Mouse (Mus musculus) gastrocnemius, postnatal 10 days (tissue): ENCODE data around the gene Ccl26. TPM values are rescaled to one million over a fixed set of nuclear protein-coding genes. Genes with fewer than 3 reads are reported as not detected.

Experiments
- DNase-seq: peaks from one replicate; pipeline ENCODE4 v3.0.0; 2021; ENCODE audit warnings: mixed read lengths
- total RNA-seq, 2 experiments: library from RNA; stranded (reverse); gene quantifications; 2 replicates each; pipeline ENCODE4 v1.2.3; 2021

Gene Ccl26
- total RNA-seq, 2 experiments from 2014 or later: not detected

DNA sequence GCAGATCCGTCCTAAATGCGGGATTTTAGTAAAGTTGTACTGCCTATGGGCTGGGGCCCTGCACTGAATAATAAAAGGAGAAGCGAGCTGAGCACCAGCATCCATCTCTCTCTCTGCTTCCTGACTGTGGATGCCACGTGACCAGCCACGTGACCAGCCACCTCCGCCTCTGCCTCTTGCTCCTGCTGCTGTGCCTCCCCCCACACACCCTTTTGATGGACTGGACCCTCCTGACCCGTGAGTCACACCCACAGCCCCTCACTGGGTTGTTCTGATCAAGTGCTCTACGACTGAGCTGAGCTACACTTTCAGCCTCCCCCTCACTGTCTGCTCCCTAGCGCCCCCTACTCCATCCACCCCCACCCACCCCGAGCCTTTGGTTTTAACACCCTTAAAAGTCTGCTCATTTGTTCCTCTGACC is 25.6 kb downstream of the Ccl26 start:
- no peak for DNase-seq

DNA sequence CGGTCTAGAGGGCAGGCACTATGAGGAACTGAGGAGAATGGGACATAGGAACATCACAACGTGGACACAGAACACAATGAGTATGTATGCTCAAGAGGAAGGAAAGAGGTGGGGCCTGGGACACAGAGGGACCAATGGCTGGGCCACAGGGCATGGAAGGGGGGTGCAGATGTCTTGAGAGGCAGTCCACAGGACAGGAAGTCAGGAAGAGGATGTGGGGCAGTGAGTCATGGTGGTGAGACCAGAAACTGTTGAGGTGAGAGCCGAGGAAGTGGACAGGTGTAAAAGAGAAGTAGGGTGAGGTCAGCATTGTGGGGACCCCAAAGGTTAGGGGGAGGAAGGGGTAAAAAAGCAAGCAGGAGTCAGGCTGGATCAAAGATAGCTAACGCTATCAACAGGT is 26.0 kb downstream of the Ccl26 start:
- no peak for DNase-seq

- DNase-seq: no peak
Observed at GRCm38 (mm10) chr5:135535867-135536266, 27.5 kb downstream of the Ccl26 start.

DNA sequence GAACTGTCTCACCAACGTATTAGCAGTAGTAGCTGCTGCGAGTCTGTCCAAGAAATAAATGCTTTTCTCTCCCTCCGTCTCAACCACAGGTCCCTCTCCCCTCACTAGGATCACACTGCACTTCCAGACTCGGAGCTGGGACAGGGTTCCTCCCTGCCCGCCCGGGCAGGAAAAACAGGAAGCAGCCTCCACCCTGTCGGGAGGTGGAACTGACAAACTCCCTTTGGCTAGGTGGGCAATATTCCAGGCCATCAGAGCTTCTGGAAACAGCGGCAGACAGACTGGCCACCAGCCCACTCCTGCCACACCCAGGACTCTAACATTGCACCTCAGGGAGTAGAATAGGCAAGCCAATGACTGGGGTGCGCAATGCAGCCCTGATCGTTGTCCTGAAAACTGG is 29.9 kb downstream of the Ccl26 start:
- DNase-seq: peak; percentile 41

GRCm38 (mm10) chr5:135531306-135531845 is 32.0 kb downstream of the Ccl26 start:
- no peak for DNase-seq

- DNase-seq: no peak
Observed at GRCm38 (mm10) chr5:135529964-135530363, 33.4 kb downstream of the Ccl26 start.

DNA sequence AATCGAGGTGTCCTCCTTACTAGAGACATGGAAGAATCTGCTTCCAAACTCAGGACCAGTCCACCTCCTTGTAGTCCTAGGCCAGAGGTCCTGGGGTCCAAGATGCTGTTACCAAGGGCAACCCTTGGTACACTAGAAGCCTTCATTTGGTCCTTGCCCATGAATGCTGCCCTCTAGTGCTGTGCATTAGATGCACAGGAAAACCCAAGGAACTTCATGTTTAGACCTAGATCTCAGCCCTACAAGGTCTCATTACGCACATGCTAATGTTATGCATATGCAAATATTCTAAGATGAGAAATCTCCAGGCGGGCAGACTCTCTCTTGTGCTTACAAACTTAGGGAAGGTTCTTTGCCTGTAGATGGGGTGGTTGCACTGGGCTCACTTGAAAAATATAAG is 34.1 kb downstream of the Ccl26 start:
- no peak for DNase-seq

GRCm38 (mm10) chr5:135527986-135528385 is 35.4 kb downstream of the Ccl26 start:
- DNase-seq: no peak

GRCm38 (mm10) chr5:135524660-135525560 is 38.5 kb downstream of the Ccl26 start:
- peak; percentile 14 for DNase-seq

GRCm38 (mm10) chr5:135524087-135524486 is 39.3 kb downstream of the Ccl26 start:
- DNase-seq: no peak

- peak; percentile 40 for DNase-seq
Observed at GRCm38 (mm10) chr5:135522111-135522722, 41.2 kb downstream of the Ccl26 start.

- DNase-seq: no peak
Observed at GRCm38 (mm10) chr5:135517348-135517883, 46.0 kb downstream of the Ccl26 start.

DNA sequence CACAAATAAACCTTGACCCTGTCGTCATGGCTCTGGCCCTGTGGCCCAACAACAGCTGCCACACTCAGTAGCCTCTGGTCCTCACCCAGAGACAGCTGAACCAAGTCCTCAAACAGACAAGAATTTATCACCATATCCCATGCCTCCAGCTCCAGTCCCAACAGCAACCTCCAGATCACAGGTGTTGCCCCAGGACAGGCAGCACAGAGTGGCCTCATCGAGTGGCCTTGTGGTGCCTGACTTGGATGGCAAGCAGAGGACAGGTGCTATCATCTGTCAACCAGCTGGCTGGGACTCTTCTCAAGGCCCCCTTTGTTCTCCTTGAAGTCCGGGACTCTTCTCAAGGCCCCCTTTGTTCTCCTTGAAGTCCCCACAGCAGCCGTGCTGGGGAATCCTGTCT is 50.2 kb downstream of the Ccl26 start:
- DNase-seq: no peak

DNA sequence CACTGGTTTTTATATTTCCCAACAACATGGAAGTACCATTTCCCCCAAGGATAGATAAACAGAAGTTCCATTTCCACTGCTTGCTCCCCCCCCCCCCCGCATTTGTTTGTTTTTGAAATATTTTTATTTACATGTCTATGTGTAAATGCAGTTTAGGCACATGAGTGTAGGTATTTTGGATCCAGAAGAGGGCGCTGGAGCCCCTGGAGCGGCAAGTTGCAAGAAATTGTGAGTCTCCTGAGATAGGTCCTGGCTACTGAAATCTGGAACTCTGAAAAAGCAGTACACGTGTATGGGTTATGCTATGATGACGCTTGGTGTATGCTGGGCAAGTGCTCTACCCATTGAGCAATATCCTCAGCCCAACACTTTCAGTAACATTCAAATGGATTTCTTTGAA is 52.3 kb downstream of the Ccl26 start:
- DNase-seq: no peak

Other genes with a start within 250 kb of the Ccl26 start
- not detected for gene Fkbp6, start 213.5 kb downstream of the Ccl26 start, total RNA-seq
- not detected for gene Trim50, start 210.3 kb downstream of the Ccl26 start, total RNA-seq
- gene Nsun5, start 193.6 kb downstream of the Ccl26 start, total RNA-seq: 10 to 100 TPM in 1 of 2 experiments, 1 to 10 TPM in 1; 9.6 to 12.1 TPM
- 10 to 100 TPM; 11.5 to 14.9 TPM for gene Pom121, start 169.0 kb downstream of the Ccl26 start, total RNA-seq
- gene Hip1, start 18.4 kb downstream of the Ccl26 start, total RNA-seq: 10 to 100 TPM; 82.8 to 92.7 TPM
- 1 to 10 TPM; 1.7 to 3.2 TPM for gene Ccl24, start 9.5 kb upstream of the Ccl26 start, total RNA-seq
- 10 to 100 TPM; 10.1 to 11.3 TPM for gene Rhbdd2, start 69.0 kb upstream of the Ccl26 start, total RNA-seq
- gene Por, start 106.5 kb upstream of the Ccl26 start, total RNA-seq: 10 to 100 TPM; 23.2 to 26.6 TPM
- gene Tmem120a, start 180.9 kb upstream of the Ccl26 start, total RNA-seq: 1 to 10 TPM; 6.1 to 7.5 TPM
- not detected for gene Styxl1, start 214.8 kb upstream of the Ccl26 start, total RNA-seq
- gene Mdh2, start 214.9 kb upstream of the Ccl26 start, total RNA-seq: 100 to 1,000 TPM; 812 to 961 TPM
- gene Srrm3, start 243.3 kb upstream of the Ccl26 start, total RNA-seq: under 1 TPM; 0.09 to 0.11 TPM